Mouse (Mus musculus) cerebellum, adult 11 months (tissue): ENCODE results near the gene Pde3a.
"Not testable (repeated sequence)": the region's sequence is repeated elsewhere in the genome, so short reads cannot be mapped to it uniquely, and the experiment has no call there.

Experiments
- DNase-seq: peaks from one replicate; pipeline ENCODE4 v3.0.0; 2022

The Pde3a gene

GRCm38 (mm10) chr6:141267888-141268570 is 19.0 kb downstream of the Pde3a start:
- no peak for DNase-seq

DNA sequence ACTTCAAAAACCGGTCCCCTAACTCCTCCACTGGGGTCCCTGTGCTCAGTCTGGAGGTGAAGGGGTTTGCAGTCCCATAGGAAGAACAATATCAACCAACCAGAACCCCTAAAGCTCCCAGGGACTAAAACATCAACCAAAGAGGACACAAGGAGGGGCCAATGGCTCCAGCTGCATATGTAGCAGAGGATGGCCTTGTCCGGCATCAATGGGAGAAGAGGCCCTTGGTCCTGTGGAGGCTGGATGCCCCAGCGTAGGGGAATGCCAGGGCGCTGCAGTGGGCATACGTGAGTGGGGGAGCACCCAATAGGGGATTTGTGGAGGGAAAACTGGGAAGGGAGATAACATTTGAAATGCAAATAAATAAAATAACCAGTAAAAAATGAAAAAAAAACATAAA is 19.8 kb downstream of the Pde3a start:
- no peak for DNase-seq

GRCm38 (mm10) chr6:141271133-141271532 is 22.1 kb downstream of the Pde3a start:
- no peak for DNase-seq

- no peak for DNase-seq
Measured at GRCm38 (mm10) chr6:141271579-141271978, 22.5 kb downstream of the Pde3a start.

DNA sequence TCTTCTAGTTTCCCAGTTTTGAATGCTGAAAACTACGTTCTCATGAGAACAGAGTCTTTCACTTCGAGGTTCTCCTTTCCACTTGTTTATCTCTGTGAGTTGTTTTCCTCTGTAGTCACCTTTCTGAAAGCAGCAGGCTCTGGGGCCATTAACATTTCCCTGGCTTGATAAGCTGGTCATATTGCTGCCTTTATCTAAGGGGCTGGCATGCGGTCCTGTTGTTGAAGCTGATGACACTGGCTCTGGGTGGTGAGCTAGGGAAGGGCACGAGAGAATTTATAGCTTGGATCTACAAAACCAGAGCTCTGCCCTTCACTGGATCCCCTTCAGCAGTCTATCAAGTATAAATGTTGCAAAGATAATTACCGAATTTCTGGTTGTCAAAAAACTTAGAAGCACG is 24.6 kb downstream of the Pde3a start:
- DNase-seq, result no peak

DNA sequence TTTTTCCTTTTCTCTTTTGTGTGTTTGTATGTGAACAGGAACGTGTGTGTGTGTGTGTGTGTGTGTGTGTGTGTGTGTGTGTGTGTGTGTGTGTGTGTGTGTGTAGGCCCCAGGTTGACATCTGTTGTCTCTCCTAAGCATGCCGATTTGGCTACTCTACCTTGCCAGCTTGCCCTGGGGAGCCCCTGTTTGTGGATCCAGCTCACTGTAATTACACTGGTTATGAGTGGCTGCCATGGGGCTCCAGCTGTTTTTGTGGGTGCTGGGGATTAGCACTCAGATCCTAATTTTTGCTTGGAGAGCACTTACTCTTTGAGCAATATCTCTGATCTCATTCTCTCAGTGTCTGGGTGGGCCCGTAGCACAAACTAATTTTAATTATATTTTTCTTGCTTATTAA is 32.6 kb downstream of the Pde3a start:
- DNase-seq, result no peak

DNA sequence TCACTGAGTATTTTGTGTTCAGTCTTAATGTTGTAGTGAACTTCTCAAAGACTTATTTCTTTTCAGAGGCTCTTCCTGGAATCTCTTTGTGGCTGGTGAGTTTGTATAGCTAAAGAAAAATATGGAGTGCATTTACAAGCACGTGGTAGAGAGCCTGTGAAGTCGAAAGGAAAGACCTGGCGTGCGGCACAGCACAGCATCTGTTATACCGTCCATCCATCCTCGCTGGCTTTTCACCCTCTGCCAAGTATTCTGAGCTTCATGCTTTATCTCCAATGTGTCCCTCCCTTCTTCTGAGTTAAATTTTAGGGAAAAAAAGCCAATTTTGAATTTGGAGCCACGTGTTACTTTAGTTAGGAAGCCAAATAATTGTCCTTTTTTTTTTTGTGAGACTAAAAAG is 33.7 kb downstream of the Pde3a start:
- DNase-seq, result no peak

DNA sequence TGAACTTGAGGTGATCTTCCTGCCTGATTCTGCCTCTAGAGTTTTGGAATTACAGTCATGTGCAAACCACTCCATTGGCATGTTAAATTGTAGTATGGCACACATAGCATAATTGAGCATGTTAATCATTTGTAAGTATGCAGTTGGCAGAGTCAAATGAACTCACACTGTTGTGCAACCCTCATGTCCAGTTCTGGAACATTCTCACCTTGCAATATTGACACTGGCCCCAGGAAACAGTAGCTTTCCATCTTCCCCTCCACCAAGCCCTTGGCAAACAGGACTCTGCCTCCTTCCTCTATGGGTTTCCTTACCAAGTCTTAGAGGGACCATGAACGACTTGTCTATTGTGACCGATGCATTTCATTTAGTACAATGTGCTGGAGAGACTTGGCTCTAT is 42.1 kb downstream of the Pde3a start:
- DNase-seq, result no peak

DNA sequence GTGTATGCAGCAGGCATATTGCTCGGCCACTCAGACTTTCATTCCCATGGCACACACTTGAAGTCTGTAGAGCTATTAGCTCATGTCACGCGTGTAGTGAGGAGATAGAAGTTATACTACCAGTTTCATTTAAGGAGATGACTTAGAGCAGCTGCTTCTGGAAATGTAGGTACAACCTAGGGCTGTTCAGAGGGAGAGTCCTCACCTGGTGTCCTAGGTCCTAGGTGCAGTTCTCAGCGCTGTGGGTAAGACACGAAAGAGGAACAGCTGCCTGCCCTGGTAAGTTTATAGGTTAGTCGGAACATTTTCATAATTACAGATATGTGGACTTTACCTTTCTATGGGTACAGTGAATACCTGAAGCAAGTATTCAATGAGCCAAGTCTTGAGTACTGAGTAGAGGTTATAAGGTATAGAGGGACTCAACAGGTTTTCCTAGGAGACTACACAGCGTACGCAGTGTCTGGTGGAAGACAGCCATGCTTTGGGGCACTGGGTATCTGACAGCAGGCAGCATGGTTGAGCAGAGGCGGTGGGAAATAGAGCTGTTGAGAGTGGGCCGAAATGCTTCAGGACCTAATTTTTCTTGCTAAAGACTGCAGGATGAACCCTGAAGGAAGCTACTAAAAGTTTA is 43.9 kb downstream of the Pde3a start:
- DNase-seq, result no peak

DNA sequence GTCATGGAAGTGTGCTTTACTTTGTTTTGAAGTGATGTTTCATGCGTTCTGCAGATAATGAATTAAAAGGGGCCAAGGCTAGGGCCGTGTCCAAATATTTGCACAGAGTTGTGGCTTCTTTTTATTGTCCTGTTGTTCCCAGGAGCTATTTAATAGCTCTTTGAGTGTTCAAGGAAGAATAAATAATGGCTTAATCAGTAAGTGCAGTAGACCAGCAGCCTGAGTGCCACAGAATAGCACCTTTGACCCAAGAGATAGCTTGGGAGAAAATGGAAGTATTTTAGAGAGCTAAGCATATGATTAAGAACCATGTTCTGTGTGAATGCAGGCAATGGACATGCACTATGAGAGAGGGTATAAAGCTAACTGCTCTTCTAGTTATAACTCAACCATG is 44.4 kb downstream of the Pde3a start:
- DNase-seq, result no peak

GRCm38 (mm10) chr6:141295264-141295663 is 46.2 kb downstream of the Pde3a start:
- no peak for DNase-seq

GRCm38 (mm10) chr6:141301750-141302748 is 53.0 kb downstream of the Pde3a start:
- DNase-seq, result no peak

GRCm38 (mm10) chr6:141302842-141303241 is 53.8 kb downstream of the Pde3a start:
- DNase-seq, result no peak

DNA sequence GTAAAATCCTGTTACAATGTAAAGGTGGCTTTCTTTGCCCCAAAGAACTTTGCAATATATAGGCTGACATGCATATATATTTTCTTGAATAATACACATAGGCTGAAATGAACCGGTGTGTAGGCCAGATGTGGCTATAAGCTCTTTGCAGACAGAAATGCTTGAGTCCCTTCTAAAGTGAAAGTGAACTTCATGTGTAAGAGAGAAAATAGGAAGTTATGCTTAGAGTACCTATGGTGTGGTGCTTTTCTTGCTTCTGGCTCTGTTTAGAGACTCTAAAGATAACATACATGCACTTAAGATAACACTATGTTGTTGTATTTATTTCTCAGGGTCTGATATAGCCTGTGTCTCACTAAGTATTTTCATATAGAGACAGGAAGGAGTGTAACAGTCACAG is 58.3 kb downstream of the Pde3a start:
- no peak for DNase-seq

GRCm38 (mm10) chr6:141308451-141308850 is 59.4 kb downstream of the Pde3a start:
- DNase-seq, result no peak

- DNase-seq, result no peak
Measured at GRCm38 (mm10) chr6:141309872-141310271, 60.8 kb downstream of the Pde3a start.

DNA sequence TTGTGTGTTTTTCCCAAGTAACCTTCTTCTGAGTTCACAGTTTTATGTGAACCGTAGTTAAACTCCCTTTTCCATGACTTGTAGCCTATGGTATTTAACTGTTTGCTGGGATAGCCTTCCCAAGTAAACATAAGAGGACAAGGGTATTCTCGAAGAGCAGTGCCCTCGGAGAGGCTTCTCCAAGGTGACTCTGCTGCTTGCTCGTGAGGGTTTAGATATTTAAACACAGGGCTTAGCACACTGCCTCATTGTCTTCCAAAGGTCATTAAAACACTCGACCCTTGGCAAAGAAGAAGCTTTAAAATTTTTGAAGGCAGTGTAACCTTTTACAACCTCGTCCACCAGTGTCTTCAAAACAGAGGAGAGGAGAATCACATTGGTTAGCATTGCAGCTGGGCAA is 61.3 kb downstream of the Pde3a start:
- no peak for DNase-seq

GRCm38 (mm10) chr6:141311615-141312014 is 62.5 kb downstream of the Pde3a start:
- DNase-seq, result no peak

DNA sequence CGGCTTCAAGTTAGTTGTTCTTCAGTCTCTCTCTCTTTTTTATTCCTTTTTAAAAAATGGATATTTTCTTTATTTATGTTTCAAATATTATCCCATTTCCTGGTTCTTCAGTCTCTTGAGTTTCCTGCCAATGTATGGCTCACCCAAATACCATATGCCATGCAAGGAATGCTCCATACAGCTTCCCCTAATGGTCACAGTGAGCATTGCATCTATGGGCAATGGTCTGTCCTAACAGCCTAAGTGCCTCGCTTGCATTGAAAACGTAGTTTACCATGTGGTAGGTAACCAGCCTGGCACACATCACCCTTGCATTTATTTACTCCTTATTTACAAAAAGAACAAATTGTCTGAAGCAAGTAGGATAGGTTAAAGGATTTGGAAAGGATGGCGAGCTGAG is 64.0 kb downstream of the Pde3a start:
- DNase-seq, result no peak

DNA sequence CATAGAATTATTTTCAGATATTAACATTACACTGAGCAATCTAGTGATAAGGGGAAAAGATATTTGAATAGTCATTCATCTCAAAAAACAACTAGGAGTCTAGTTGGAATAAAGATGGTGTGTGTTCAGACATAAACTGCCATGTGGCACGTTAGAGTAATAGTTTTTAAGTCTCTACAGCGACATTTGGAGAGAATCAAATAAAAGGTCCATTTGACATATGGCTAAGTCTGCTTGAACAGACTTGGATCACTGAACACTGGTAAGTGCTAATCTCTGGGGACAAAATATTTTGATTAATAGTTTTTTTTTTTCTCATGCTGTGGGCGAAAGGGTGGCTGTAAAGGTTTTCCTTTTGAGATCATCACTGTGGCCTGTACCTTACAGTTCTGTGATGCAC is 69.4 kb downstream of the Pde3a start:
- no peak for DNase-seq

GRCm38 (mm10) chr6:141321253-141321652 is 72.2 kb downstream of the Pde3a start:
- DNase-seq, result no peak

DNA sequence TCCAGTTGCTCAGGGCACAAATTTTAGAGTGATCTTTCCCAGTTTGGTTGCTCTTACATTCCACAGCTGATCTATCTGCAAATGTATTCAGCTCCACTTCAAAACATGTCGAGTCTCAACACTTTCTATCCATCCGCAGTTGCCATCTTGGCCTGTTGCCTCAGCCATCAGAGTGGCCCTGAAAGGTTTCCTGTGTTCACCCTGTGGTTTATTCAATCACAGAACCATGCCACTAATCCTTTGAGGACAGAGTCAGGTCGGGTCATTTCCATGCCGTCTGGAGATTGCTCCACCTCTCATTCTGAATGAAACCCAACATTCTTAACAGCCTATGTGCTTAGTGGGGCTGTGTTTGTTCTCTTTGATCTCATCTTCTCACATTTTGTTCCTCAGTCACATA is 73.9 kb downstream of the Pde3a start:
- DNase-seq, result no peak

DNA sequence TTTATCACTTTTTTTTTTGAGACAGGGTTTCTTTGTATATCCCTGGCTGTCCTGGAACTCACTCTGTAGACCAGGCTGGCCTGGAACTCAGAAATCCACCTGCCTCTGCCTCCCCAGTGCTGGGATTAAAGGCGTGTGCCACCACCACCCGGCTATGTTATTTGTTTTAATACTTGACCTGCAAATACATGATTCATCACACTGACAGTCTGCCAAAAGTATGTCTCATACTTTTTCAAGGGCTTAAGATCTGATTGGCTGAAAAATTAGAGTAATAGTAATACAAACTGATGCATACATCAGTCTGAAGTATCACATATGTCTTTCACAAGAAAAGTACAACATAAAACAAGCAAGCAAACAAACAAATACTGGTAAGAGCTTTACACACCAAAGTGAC is 78.1 kb downstream of the Pde3a start:
- not testable (repeated sequence) for DNase-seq

GRCm38 (mm10) chr6:141328071-141328470 is 79.0 kb downstream of the Pde3a start:
- DNase-seq, result no peak
